Mouse (Mus musculus) E14TG2a.4 (cell line): Measurements from ENCODE around the gene Nkx3-2.

Source experiments
- H3K27me3 ChIP-seq: 2 replicates; pipeline ENCODE4 v1.6.1; 2014; ENCODE audit warnings: low read length, control low read depth; ENCODE audit not compliant: insufficient read depth
- H3K36me3 ChIP-seq: 2 replicates; pipeline ENCODE4 v1.6.1; 2014; ENCODE audit warnings: low read length, control low read depth; ENCODE audit not compliant: insufficient read depth
- H3K4me1 ChIP-seq: replicated peaks from 2 replicates; pipeline ENCODE4 v1.6.1; 2014; ENCODE audit warnings: low read depth, low read length, control low read depth
- H3K4me3 ChIP-seq: replicated peaks from 2 replicates; pipeline ENCODE4 v1.5.1; 2014; ENCODE audit warnings: mild to moderate bottlenecking, low read length
- H3K9me3 ChIP-seq: 2 replicates; pipeline ENCODE4 v1.6.1; 2014; ENCODE audit warnings: low read length, control low read depth
- CTCF ChIP-seq: conservative IDR thresholded peaks from 2 replicates; pipeline ENCODE4 v1.5.1; 2014; ENCODE audit warnings: low read length
- NANOG ChIP-seq: IDR thresholded peaks from 2 replicates; pipeline ENCODE4 v1.6.1; 2014; ENCODE audit warnings: borderline replicate concordance, low read length, mixed read lengths
- POU5F1 ChIP-seq: IDR thresholded peaks from 2 replicates; pipeline ENCODE4 v1.6.1; 2014; ENCODE audit warnings: low read length, borderline replicate concordance

Nkx3-2 gene

GRCm38 (mm10) chr5:41760071-41760470 lies 4.2 kb downstream of the Nkx3-2 start:
- TF ChIP-seq CTCF (no peak), NANOG (no peak), POU5F1 (no peak)
- Histone ChIP-seq H3K27me3 (peaks cover 95% of the 10 kb centered on the region), H3K36me3 (no peaks in the 10 kb centered on the region), H3K9me3 (no peaks in the 10 kb centered on the region), H3K4me1 (peaks cover 43% of the 10 kb centered on the region), H3K4me3 (no peak overlapping the region)

DNA sequence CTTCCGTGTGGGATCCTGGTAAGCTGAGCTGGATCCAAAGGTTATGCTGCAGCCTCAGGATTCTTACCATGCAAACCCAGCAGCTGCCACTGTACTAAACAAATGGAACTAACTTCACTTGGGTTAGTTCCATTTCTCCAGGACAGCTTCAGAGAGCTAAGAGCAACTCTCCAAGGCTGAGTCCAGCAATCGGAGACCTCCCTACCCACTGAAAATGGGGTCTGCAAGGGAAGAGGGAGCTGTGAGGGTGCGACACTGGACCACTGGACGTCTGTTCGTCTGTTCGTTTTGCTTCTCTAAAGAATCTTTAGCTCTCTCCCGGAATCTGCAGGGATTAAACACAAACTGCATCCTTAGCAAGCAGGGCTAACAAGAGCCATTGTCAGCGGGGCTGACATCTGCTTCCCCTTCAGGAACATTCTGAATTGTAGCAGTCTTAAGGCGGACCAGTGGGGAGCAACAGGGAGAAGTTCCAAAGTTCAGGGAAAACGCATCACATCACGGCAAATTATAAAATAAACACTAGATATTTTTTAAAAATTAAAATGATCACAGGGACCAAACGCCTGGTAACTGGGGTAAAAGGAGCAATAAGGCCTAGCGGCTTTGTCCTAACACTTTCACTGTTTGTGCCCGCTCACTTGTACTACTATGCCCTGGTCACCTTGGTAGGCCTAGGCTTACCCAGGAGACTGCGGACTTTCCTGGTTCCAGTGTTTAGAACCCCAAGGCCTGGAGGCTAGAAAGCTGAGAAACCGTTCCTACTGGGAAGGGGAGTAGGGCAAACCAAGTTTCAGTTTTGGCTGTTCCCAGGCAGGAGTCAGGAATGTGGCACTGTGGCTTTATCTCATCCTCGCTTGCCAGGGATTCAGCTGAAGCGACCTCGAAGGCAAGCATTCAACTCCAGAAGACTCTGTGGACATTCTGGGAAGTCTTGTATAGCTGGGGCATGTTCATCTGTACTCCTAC lies 5.3 kb downstream of the Nkx3-2 start:
- TF ChIP-seq POU5F1 (no peak), CTCF (no peak), NANOG (no peak)
- Histone ChIP-seq H3K4me3 (no peak overlapping the region), H3K9me3 (no peaks in the 10 kb centered on the region), H3K36me3 (no peaks in the 10 kb centered on the region), H3K4me1 (peaks cover 47% of the 10 kb centered on the region), H3K27me3 (peaks cover 95% of the 10 kb centered on the region)

- peaks cover 95% of the 10 kb centered on the region for H3K27me3 ChIP-seq
- peaks cover 38% of the 10 kb centered on the region for H3K4me1 ChIP-seq
- TF ChIP-seq CTCF (no peak), NANOG (no peak), POU5F1 (no peak)
- no peaks in the 10 kb centered on the region for H3K36me3 ChIP-seq
- H3K9me3 ChIP-seq = no peaks in the 10 kb centered on the region
- H3K4me3 ChIP-seq = no peak overlapping the region
Measured at GRCm38 (mm10) chr5:41757338-41757737, 7.0 kb downstream of the Nkx3-2 start.

DNA sequence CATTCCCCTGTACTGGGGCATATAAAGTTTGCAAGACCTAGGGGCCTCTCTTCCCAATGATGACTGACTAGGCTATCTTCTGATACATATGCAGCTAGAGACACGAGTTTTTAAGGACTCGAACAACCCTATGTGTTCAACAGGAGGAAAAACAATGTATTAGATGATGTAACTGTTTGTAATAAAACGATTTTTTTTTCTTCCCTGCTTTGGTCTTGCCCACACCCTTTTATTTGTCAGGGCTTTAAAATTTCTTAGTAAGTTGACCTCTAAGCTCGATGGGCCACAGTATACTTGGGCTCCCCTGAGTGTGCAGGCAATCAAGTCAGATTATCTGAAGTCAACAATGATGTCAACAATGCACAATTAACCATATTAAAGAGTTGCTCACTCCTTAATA lies 7.9 kb downstream of the Nkx3-2 start:
- Histone ChIP-seq H3K36me3 (no peaks in the 10 kb centered on the region), H3K4me3 (no peak overlapping the region), H3K4me1 (peaks cover 30% of the 10 kb centered on the region), H3K9me3 (no peaks in the 10 kb centered on the region), H3K27me3 (peaks cover 95% of the 10 kb centered on the region)
- TF ChIP-seq POU5F1 = no peak

- peak overlapping the region; percentile 63 for H3K4me3 ChIP-seq
- peaks cover 29% of the 10 kb centered on the region for H3K4me1 ChIP-seq
Measured at GRCm38 (mm10) chr5:41755373-41755960, 8.8 kb downstream of the Nkx3-2 start.

GRCm38 (mm10) chr5:41754836-41755235 lies 9.5 kb downstream of the Nkx3-2 start:
- TF ChIP-seq CTCF (no peak), NANOG (no peak), POU5F1 (no peak)
- Histone ChIP-seq H3K36me3 (no peaks in the 10 kb centered on the region), H3K27me3 (peaks cover 97% of the 10 kb centered on the region), H3K4me3 (peak overlapping the region; percentile 32; the same call in 1 of the 2 replicates), H3K9me3 (no peaks in the 10 kb centered on the region), H3K4me1 (peaks cover 23% of the 10 kb centered on the region)

More at GRCm38 (mm10) chr5:41755373-41755960, 8.8 kb downstream of the Nkx3-2 start:
- Histone ChIP-seq H3K27me3 (peaks cover 97% of the 10 kb centered on the region), H3K9me3 (no peaks in the 10 kb centered on the region), H3K36me3 (no peaks in the 10 kb centered on the region)
- TF ChIP-seq POU5F1 (no peak), NANOG (no peak), CTCF (no peak)

DNA sequence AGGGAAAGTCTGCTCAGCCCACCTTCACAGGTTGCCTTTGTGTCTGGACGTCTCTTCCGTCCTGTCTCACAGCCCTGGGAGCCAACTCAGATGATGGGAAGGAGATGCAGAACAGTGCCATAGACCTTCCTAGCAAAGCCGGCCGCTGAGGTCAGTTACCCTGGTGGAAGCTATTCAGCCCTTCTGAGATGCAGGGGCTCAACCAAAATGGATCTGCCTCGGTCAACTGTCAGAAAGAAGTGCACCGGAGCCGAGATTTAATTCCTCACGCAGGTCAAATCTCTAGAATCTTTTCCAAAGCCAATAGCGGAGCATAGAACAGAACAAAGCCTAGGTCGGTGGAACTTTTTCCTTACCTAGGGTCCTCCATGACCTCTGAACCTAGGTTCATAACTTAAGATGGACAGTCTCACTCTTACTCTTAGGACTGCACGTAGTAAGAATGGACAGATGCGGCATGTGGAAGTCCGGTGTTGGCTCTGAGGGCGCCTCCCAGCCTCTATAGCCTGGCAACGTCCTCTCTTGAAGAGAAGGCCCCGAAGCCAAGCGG lies 10.0 kb downstream of the Nkx3-2 start:
- TF ChIP-seq POU5F1 (no peak), CTCF (no peak), NANOG (no peak)
- Histone ChIP-seq H3K27me3 (peaks cover 97% of the 10 kb centered on the region), H3K36me3 (no peaks in the 10 kb centered on the region), H3K9me3 (no peaks in the 10 kb centered on the region), H3K4me1 (peaks cover 23% of the 10 kb centered on the region), H3K4me3 (peak overlapping the region; percentile 32; the same call in 1 of the 2 replicates)

GRCm38 (mm10) chr5:41752721-41753120 lies 11.6 kb downstream of the Nkx3-2 start:
- no peak for TF ChIP-seq CTCF
- TF ChIP-seq NANOG = no peak
- TF ChIP-seq POU5F1 = no peak
- Histone ChIP-seq H3K4me1 (peaks cover 33% of the 10 kb centered on the region), H3K4me3 (no peak overlapping the region), H3K36me3 (no peaks in the 10 kb centered on the region), H3K27me3 (peaks cover 95% of the 10 kb centered on the region), H3K9me3 (no peaks in the 10 kb centered on the region)
